Mouse (Mus musculus): ENCODE results near the gene Npdc1. TPM values are rescaled to one million over a fixed set of nuclear protein-coding genes. Genes with fewer than 3 reads are reported as not detected.

Npdc1 gene
- polyA plus RNA-seq, 1 experiment from 2014 or later, result 62.2 TPM

DNA sequence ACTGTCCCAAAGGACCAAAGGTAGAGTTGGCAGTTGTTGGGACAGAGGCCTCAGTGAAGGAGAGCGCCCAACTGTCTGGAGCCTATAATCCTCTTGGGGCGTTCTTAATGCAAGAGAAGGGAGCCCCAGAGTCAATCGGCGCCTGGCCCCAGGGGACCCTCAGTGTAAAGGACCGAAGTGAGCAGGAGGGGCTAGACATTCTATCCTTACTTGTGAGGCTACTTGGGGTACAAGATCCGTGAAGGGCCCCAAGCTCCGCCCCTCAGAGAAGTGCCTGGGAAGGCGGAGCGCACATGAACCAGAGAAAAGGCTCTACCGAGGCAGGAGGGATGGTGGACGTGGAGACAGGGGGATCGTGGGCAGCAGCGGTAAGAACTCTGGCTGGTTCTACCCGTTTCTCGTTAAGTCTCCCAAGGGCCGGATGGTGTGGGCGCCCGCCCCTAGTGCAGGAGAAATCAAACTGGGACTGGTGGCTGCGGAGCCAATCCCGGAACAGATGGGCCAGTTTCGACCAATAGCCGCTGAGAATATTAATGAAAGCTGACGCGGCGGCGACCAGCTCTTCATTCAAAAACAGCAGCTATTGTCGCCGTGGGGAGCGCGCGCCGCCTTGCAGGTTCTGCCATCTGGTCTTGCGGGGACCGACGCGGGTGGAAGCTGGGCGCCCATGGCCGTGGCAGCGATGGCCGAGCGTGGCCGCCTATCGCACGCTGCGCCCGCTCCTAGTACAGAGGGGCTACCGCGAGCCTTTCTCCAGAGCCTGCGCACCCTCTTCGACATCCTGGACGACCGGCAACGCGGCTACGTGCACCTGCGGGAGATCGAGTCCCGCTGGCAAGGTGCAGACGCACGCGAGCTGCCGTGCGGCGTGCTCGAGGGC is 27.1 kb upstream of the Npdc1 start, which contains the start of gene Sapcd2:
Sapcd2 (plus strand) TSS at position 558 of the 880 bp plus-strand sequence.
- under 1% methylated on average over 65 of the region's 65 CpGs for WGBS
- Histone ChIP-seq H3K9me3 (no peaks in the 10 kb centered on the region), H3K4me3 (peak within 1 kb of the TSS; percentile 97), H3K27me3 (ENCODE audit: poor library complexity, severe bottlenecking) (peaks cover 6% of the 10 kb centered on the region), H3K27ac (peak within 1 kb of the TSS; percentile 95), H3K36me3 (replicated peaks) (peaks cover 29% of the 10 kb centered on the region), H3K4me1 (peaks cover 40% of the 10 kb centered on the region)
- peak; percentile 93 for DNase-seq (ENCODE audit: extremely low spot score, low spot score)

DNA sequence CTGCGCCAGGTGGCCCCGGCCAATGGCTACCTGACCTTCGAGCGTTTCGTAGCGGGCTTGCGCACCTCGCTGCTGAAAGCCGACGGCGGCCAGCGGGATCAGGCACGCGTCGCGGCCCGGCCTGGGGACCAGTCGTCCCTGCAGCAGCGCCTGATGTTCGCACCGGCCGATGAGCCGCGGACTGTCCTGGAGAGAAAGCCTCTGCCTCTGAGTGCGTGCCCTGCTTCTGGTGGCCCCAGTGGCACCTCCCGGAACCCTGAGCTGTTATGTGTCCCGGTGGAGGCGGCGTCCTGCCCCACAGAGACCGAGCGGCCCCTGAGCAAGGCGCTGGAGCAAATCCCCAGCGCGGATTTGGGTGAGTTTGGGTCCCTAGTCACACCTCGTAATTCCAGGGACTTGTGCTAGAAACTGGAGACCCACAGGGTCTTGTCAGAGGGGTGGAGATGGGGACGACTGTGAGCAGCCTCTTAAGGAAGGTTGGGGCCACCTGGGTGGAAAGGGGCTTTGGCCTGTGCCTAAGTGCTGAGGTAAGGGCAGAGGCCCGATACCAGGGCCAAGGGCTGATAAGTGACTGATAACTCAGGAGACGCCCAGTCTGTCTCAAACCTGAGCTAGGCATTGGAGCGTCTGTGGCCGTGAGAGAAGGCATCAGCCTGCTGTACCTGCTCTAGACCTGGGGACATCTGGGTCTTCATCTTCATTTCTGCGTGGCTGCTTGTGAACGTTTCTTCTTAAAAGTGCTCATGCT is 26.3 kb upstream of the Npdc1 start:
- H3K27ac ChIP-seq, result peak overlapping the region; percentile 95
- DNase-seq (ENCODE audit: extremely low spot score, low spot score), result peak; percentile 48
- H3K27me3 ChIP-seq (ENCODE audit: poor library complexity, severe bottlenecking), result peaks cover 5% of the 10 kb centered on the region
- peak overlapping the region; percentile 97 for H3K4me3 ChIP-seq
- H3K9me3 ChIP-seq, result no peaks in the 10 kb centered on the region
- H3K4me1 ChIP-seq, result peaks cover 40% of the 10 kb centered on the region
- peaks cover 38% of the 10 kb centered on the region for H3K36me3 ChIP-seq (replicated peaks)
- 2% methylated on average over 42 of the region's 42 CpGs for WGBS

DNA sequence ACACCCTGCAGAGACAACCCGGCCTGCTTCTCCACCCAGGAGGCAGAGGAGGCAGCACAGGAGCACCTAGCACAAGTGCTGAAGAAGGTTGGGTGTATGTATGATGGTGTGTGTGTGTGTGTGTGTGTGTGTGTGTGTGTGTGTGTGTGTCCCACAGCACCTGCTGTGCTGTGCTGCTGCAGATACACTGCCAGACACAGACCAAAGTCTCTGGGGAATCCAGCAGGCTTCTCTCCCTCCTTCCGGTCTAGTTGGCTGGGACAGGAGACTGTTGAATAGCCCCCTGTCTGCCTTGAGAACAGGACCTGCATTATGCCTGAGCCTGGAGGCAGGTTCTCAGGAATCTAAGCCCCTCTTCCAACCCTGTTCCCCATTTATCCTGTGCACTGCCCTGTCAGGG is 25.7 kb upstream of the Npdc1 start:
- peak overlapping the region; percentile 95; the same call in 1 of the 2 replicates for H3K27ac ChIP-seq
- H3K27me3 ChIP-seq (ENCODE audit: poor library complexity, severe bottlenecking), result peaks cover 5% of the 10 kb centered on the region
- peaks cover 40% of the 10 kb centered on the region for H3K4me1 ChIP-seq
- 34% methylated on average over 2 of the region's 2 CpGs for WGBS
- H3K36me3 ChIP-seq (replicated peaks), result peaks cover 44% of the 10 kb centered on the region
- H3K4me3 ChIP-seq, result peak overlapping the region; percentile 97
- no peak for DNase-seq (ENCODE audit: extremely low spot score, low spot score)
- H3K9me3 ChIP-seq, result no peaks in the 10 kb centered on the region

DNA sequence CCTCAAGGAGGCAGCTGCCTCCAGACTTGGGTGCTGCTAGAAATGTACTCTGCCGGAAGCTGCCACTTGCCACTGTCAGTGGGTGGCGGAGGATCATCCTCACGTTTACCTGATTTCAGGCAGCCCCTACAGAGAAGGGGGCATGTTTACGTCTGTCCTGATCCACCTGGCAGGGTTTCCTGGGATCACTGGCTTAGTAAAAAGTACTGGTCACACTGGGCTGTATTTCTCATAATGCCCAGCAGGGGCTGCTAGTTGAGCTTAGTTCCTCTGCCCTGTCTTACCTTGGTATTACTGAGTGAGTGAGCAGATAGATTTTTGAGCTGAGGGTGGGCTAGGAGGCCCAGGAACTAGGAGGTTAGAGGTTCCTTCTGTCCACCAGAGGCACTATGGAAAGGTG is 22.6 kb upstream of the Npdc1 start:
- no peak overlapping the region for H3K4me3 ChIP-seq
- H3K9me3 ChIP-seq, result no peaks in the 10 kb centered on the region
- no peak overlapping the region for H3K27ac ChIP-seq
- H3K27me3 ChIP-seq (ENCODE audit: poor library complexity, severe bottlenecking), result no peaks in the 10 kb centered on the region
- peaks cover 34% of the 10 kb centered on the region for H3K4me1 ChIP-seq
- no peak for DNase-seq (ENCODE audit: extremely low spot score, low spot score)
- WGBS, result 60% methylated on average over 4 of the region's 4 CpGs
- peaks cover 50% of the 10 kb centered on the region for H3K36me3 ChIP-seq (replicated peaks)

DNA sequence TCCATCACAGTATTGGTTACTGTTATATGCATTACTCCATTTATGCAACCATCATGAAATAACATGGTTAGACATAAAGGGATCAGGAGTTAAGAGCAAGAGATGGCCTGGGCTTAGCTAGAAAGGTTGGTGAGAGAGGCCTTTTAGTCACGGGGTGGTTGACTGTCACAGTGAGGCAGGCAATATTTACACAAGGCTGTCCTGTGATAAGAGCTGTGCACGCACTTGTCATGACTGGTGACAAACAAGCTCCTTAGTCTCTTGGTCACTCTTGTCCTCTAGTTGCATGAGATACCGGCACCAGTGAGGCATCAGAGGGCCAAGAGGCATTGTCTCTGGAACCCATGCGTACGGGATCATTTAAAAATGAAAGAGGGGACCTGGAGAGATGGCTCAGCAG is 14.7 kb upstream of the Npdc1 start:
- WGBS, result 83% methylated on average over 5 of the region's 5 CpGs
- Histone ChIP-seq H3K4me1 (no peaks in the 10 kb centered on the region), H3K36me3 (replicated peaks) (no peaks in the 10 kb centered on the region), H3K4me3 (no peak overlapping the region), H3K27ac (no peak overlapping the region), H3K27me3 (ENCODE audit: poor library complexity, severe bottlenecking) (no peaks in the 10 kb centered on the region), H3K9me3 (no peaks in the 10 kb centered on the region)
- no peak for DNase-seq (ENCODE audit: extremely low spot score, low spot score)

DNA sequence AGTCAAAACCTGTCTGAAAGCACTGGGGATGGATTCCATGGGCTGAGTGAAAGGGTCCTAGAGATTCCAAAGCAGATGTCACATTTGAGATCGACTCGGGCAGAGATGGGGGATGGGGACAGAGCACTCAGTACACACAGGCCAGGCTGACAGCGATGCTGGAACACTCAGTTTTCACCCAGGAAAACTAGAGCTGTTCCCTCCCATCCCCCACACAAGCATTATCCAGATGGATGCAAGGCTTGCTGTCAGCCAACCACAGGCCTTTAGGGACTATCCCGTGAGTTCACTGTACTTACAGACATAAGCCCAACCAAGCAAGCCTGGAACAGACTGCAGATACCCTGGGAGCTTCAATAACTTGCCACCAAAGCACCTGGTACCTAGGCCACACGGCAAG is 7.9 kb upstream of the Npdc1 start:
- Histone ChIP-seq H3K27ac (no peak overlapping the region), H3K4me1 (peaks cover 22% of the 10 kb centered on the region), H3K4me3 (no peak overlapping the region), H3K27me3 (ENCODE audit: poor library complexity, severe bottlenecking) (peaks cover 30% of the 10 kb centered on the region), H3K36me3 (replicated peaks) (no peaks in the 10 kb centered on the region), H3K9me3 (no peaks in the 10 kb centered on the region)
- DNase-seq (ENCODE audit: extremely low spot score, low spot score), result no peak
- 80% methylated on average over 5 of the region's 5 CpGs for WGBS

DNA sequence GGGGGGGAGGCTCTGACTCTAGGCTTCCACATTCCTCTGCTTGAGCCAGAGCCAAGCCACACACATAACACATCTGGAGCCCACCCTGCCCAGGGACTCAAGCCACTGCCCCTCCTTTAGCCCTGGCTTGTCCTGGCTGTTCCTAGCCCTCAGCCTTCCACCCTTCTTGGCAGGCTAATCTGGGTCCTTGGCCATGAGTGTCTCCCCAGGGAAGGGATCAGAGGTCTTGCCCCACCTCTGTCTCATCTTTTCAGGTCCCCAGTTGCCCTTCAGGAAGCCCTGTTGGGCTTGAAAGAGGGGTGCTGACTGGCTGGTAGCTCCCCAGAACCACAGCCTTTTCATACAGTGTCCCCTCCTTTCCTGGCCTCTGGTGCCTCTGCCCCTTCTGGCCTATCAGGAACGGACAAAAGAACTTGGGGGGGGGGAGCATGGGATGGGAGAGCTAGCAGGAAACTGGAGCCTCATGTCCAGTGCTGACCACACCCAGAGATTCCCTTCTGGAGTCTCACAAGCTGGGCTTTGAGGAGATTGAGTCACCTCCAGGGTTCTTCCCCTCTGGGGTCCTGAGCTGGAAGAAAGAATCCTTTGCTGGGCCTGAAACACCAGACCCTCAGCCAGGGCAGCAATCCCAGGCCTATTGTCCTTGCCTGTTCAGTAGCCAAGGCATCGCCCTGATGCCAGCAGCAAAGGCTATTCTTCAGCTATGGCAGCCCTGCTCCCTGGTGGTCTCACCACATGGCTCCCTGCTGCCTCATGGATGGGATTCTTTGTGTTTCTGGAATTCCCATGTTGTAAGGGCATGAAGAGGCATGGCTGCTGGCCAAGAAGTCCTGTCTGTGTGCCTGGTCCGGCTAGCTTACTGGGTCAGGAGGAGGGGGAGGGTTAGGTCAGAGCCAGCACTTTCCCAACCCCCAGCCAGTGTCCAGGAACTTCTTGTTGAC is 4.6 kb upstream of the Npdc1 start:
- WGBS, result 35% methylated on average over 3 of the region's 3 CpGs
- H3K27ac ChIP-seq, result no peak overlapping the region
- peaks cover 26% of the 10 kb centered on the region for H3K4me1 ChIP-seq
- no peaks in the 10 kb centered on the region for H3K36me3 ChIP-seq (replicated peaks)
- 0 out of 2 replicates have a peak overlapping the region, but pooled peaks have one; percentile 2 for H3K4me3 ChIP-seq
- H3K27me3 ChIP-seq (ENCODE audit: poor library complexity, severe bottlenecking), result peaks cover 63% of the 10 kb centered on the region
- no peak for DNase-seq (ENCODE audit: extremely low spot score, low spot score)
- no peaks in the 10 kb centered on the region for H3K9me3 ChIP-seq

DNA sequence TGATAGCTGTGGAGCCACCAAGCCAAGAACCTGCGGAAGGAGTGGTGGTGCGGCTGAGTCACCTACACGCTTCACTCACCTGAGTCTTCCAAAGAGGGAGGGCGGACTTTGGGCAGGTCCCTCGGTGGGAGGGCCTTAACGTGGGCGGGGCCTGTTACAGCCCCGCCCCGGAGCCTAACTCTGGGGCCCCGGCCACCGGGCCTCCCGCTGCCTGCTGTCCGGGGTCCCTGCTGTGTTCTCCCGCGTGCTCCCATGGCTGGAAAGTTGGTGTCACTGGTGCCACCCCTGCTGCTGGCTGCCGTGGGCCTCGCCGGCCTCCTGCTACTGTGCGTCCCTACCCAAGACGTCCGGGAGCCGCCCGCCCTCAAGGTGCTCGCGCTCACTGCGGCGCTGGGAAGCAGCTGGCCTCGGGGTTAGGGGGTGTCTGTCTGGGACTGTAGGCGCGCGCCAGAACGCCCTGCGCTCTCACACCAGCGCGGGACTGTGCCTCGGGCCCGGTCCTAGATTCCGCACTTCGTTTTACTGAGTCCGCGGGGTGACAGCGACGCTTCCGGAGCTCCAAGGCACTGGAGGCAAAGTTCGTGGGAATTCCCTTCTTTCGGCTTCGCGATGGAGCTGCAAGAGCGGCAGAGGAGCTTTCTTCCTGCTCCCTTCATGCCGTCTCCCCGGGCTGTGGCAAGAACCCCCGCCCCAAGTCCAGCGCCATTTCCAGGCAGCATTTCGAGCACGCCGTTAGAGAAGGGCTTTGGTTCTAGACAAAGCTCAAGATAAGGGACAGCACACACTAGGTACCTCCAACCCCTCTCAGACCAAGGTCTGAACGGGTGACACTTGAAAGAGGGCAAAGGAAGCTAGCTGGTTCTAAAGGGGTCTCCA is 3.2 kb upstream of the Npdc1 start, which contains the start of gene Entpd2:
Entpd2 (plus strand) TSS at position 154 of the 876 bp plus-strand sequence.
- peak within 1 kb of the TSS; percentile 52 for H3K4me3 ChIP-seq
- DNase-seq (ENCODE audit: extremely low spot score, low spot score), result no peak
- no peak within 1 kb of the TSS for H3K27ac ChIP-seq
- no peaks in the 10 kb centered on the region for H3K36me3 ChIP-seq (replicated peaks)
- no peaks in the 10 kb centered on the region for H3K9me3 ChIP-seq
- peaks cover 31% of the 10 kb centered on the region for H3K4me1 ChIP-seq
- H3K27me3 ChIP-seq (ENCODE audit: poor library complexity, severe bottlenecking), result peaks cover 77% of the 10 kb centered on the region
- under 1% methylated on average over 57 of the region's 57 CpGs for WGBS

DNA sequence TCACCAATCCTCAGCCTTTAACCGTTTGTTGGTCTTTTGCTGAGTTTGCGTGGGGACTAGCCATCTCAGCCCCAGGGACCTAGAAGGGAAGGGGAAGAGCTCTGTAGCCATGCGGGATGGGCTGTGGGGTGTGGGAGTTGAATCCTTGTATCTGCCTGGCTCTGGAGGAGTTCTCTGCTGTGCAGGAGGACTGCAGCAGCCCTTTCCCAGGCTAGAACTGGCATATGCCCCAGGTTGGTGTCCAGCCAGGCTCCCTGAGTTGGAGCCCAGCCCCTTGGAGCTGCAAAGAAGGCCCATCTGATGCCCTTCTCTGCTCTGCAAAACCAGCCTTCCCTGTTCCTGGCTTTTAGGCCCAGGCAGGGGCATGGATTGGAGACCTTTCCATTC is 2.6 kb upstream of the Npdc1 start:
- H3K4me1 ChIP-seq, result peaks cover 31% of the 10 kb centered on the region
- H3K4me3 ChIP-seq, result no peak overlapping the region
- H3K27me3 ChIP-seq (ENCODE audit: poor library complexity, severe bottlenecking), result peaks cover 83% of the 10 kb centered on the region
- no peak overlapping the region for H3K27ac ChIP-seq
- 34% methylated on average over 3 of the region's 3 CpGs for WGBS
- no peak for DNase-seq (ENCODE audit: extremely low spot score, low spot score)
- H3K36me3 ChIP-seq (replicated peaks), result no peaks in the 10 kb centered on the region
- no peaks in the 10 kb centered on the region for H3K9me3 ChIP-seq

DNA sequence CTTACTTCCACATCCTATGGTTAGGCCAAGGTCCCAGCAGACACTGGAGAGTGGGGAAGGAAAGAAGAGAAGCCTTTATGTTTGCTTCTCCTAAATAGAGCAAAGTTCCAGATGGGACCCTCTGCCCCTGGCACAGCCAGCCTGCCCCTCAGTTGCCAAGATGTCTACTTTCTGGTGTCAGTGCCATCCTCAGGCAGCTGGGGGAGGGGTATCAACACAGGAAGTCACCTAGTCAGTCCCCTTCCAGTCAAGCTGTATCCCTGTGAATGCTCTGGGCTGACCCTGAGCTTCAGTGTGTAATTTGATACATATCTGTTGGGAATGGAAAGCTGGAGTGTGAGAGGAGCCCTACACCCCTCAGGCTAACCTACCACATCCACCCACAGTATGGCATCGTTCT is 2.1 kb upstream of the Npdc1 start:
- Histone ChIP-seq H3K27ac (no peak overlapping the region), H3K9me3 (no peaks in the 10 kb centered on the region), H3K4me1 (peaks cover 31% of the 10 kb centered on the region), H3K27me3 (ENCODE audit: poor library complexity, severe bottlenecking) (peaks cover 87% of the 10 kb centered on the region), H3K36me3 (replicated peaks) (no peaks in the 10 kb centered on the region), H3K4me3 (no peak overlapping the region)
- no peak for DNase-seq (ENCODE audit: extremely low spot score, low spot score)
- 52% methylated on average over 1 of the region's 1 CpGs for WGBS

DNA sequence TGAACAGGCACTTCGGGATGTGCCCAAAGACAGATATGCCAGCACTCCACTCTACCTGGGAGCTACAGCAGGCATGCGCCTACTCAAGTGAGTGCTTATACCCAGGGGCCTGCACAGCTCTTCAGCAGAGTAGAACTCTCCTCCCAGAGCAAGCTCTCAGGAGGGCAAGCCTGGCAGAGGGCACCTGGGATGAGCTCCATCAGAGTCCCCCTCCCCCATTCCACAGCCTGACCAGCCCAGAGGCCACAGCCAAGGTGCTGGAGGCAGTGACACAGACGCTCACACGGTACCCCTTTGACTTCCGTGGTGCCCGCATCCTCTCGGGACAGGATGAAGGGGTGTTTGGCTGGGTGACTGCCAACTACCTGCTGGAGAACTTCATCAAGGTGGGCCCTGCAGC is 1.1 kb upstream of the Npdc1 start:
- no peaks in the 10 kb centered on the region for H3K36me3 ChIP-seq (replicated peaks)
- H3K4me3 ChIP-seq, result no peak overlapping the region
- peaks cover 41% of the 10 kb centered on the region for H3K4me1 ChIP-seq
- H3K9me3 ChIP-seq, result no peaks in the 10 kb centered on the region
- H3K27ac ChIP-seq, result no peak overlapping the region
- WGBS, result 92% methylated on average over 7 of the region's 7 CpGs
- DNase-seq (ENCODE audit: extremely low spot score, low spot score), result no peak
- H3K27me3 ChIP-seq (ENCODE audit: poor library complexity, severe bottlenecking), result peaks cover 93% of the 10 kb centered on the region

Data from forebrain, embryonic 10.5 days (tissue).